Mouse (Mus musculus) CH12.LX (cell line): ENCODE measurements around the gene Uggt2. TPM values are rescaled to one million over a fixed set of nuclear protein-coding genes. Genes with fewer than 3 reads are reported as not detected.

Experiments used
- DNase-seq: peaks from one replicate; pipeline ENCODE4 v3.0.0-alpha.2; 2013; ENCODE audit errors: extremely low read depth
- H3K27ac ChIP-seq: 2 replicates; pipeline ENCODE4 v1.5.1; 2012; ENCODE audit warnings: low read depth, mild to moderate bottlenecking, control low read depth, moderate library complexity; ENCODE audit not compliant: insufficient read depth
- H3K27me3 ChIP-seq: replicated peaks from 2 replicates; pipeline ENCODE3; 2012; ENCODE audit warnings: inconsistent platforms
- H3K36me3 ChIP-seq, 2 experiments: replicated peaks in 1 of 2; 2 replicates each; pipeline versions ENCODE3 to v1.6.1; 2012; ENCODE audit warnings: inconsistent platforms in 1 of 2, low read length in 1 of 2, mild to moderate bottlenecking in 1 of 2, mixed read lengths in 1 of 2, moderate library complexity in 1 of 2; ENCODE audit not compliant: control insufficient read depth in 1 of 2, insufficient read depth in 1 of 2
- H3K4me1 ChIP-seq, 2 experiments: 2 replicates each; pipeline ENCODE4 v1.6.1; 2012; ENCODE audit warnings: inconsistent platforms in 1 of 2, moderate library complexity in 1 of 2; ENCODE audit not compliant: insufficient read depth in 2 of 2, control insufficient read depth in 1 of 2
- H3K4me2 ChIP-seq: 2 replicates; pipeline ENCODE4 v1.6.1; 2012; ENCODE audit warnings: low read depth, mild to moderate bottlenecking, control low read depth; ENCODE audit not compliant: poor library complexity, insufficient read depth, severe bottlenecking
- H3K4me3 ChIP-seq, 3 experiments: fragments of 150-350 bp in 1 of 3; sonication (generic) in 1 of 3; replicated peaks in 1 of 3; 2 replicates each; pipeline versions ENCODE3 to v1.5.1; 2011 to 2012; ENCODE audit warnings: low read depth in 2 of 3, low read length in 2 of 3, mild to moderate bottlenecking in 2 of 3, moderate library complexity in 2 of 3, control low read depth in 1 of 3, improper control_type of control experiment in 1 of 3, inconsistent platforms in 1 of 3, mixed read lengths in 1 of 3; ENCODE audit not compliant: poor library complexity in 1 of 3
- H3K79me2 ChIP-seq: replicated peaks from 2 replicates; pipeline ENCODE4 v1.6.1; 2012; ENCODE audit warnings: mild to moderate bottlenecking, moderate library complexity; ENCODE audit not compliant: control insufficient read depth, poor library complexity, insufficient read depth, severe bottlenecking; ENCODE audit errors: extremely low read depth
- H3K9ac ChIP-seq: 2 replicates; pipeline ENCODE4 v1.6.1; 2012; ENCODE audit warnings: low read depth, mild to moderate bottlenecking, control low read depth, moderate library complexity; ENCODE audit not compliant: insufficient read depth
- H3K9me3 ChIP-seq: replicated peaks from 2 replicates; pipeline ENCODE3; 2012; ENCODE audit warnings: low read length, inconsistent platforms, mixed read lengths
- BHLHE40 ChIP-seq: IDR thresholded peaks from 2 replicates; pipeline ENCODE4 v1.6.1; 2011; ENCODE audit warnings: mild to moderate bottlenecking, low read depth, low read length, improper control_type of control experiment
- CTCF ChIP-seq, 2 experiments: IDR thresholded peaks in 1 of 2; conservative IDR thresholded peaks in 1 of 2; 2 replicates each; pipeline ENCODE4 v1.5.1; 2011 to 2012; ENCODE audit warnings: low read depth in 2 of 2, low read length in 2 of 2, improper control_type of control experiment in 1 of 2, inconsistent platforms in 1 of 2, mild to moderate bottlenecking in 1 of 2, moderate library complexity in 1 of 2
- E2F4 ChIP-seq: IDR thresholded peaks from 2 replicates; pipeline ENCODE4 v1.6.1; 2011; ENCODE audit warnings: low read depth, low read length, improper control_type of control experiment; ENCODE audit not compliant: insufficient replicate concordance
- ELF1 ChIP-seq: IDR thresholded peaks from 2 replicates; pipeline ENCODE4 v1.6.1; 2014; ENCODE audit warnings: low read depth, mild to moderate bottlenecking, inconsistent platforms, low read length, improper control_type of control experiment
- NRF1 ChIP-seq: IDR thresholded peaks from 2 replicates; pipeline ENCODE4 v1.6.1; 2014; ENCODE audit warnings: low read depth, mild to moderate bottlenecking, inconsistent platforms, low read length, improper control_type of control experiment, moderate library complexity
- RAD21 ChIP-seq: IDR thresholded peaks from 2 replicates; pipeline ENCODE4 v1.6.1; 2011; ENCODE audit warnings: low read depth, mild to moderate bottlenecking, low read length, improper control_type of control experiment, moderate library complexity
- RCOR1 ChIP-seq: conservative IDR thresholded peaks from 2 replicates; pipeline ENCODE4 v1.6.1; 2012; ENCODE audit warnings: low read depth, mild to moderate bottlenecking, inconsistent platforms, low read length, improper control_type of control experiment
- SMC3 ChIP-seq: IDR thresholded peaks from 2 replicates; pipeline ENCODE4 v1.6.1; 2011; ENCODE audit warnings: low read depth, low read length, improper control_type of control experiment
- USF1 ChIP-seq: IDR thresholded peaks from 2 replicates; pipeline ENCODE4 v1.6.1; 2014; ENCODE audit warnings: low read depth, mild to moderate bottlenecking, inconsistent platforms, low read length, improper control_type of control experiment
- USF2 ChIP-seq: conservative IDR thresholded peaks from 2 replicates; pipeline ENCODE4 v1.6.1; 2011; ENCODE audit warnings: low read depth, low read length, improper control_type of control experiment
- dilution Hi-C: fragments of 300-500 bp; cut with MboI; formaldehyde crosslinking; loops from 2 replicates; pipeline ENCODE4 v1.14.3; 2020; ENCODE audit warnings: low sequenced_read_pairs; ENCODE audit not compliant: extremely low pct_unique_long_range_greater_than_20kb, extremely low pct_ligation_motif_present
- in situ Hi-C: fragments of 300-500 bp; cut with MboI; formaldehyde crosslinking; loops from 3 replicates; pipeline ENCODE4 v1.14.3; 2019; ENCODE audit warnings: low sequenced_read_pairs, low pct_ligation_motif_present, low pct_unique_long_range_greater_than_20kb, mixed read lengths
- polyA plus RNA-seq: library from polyadenylated mRNA; unstranded; fragments of >175 nt; gene quantifications from 2 replicates; pipeline ENCODE4 v1.2.1, GENCODE M21; 2012; ENCODE audit warnings: low read depth; ENCODE audit not compliant: insufficient read length
- total RNA-seq, 2 experiments: library from RNA; depleted of rRNA; stranded (reverse); fragments of 300-350 nt in 1 of 2; fragments of >200 nt in 1 of 2; gene quantifications; 2 replicates each; pipeline ENCODE4 v1.2.3; 2012 to 2014

The Uggt2 gene
- total and polyA plus RNA-seq, 3 experiments, result 0.42 to 1.2 (median 1.0) TPM

- TF ChIP-seq RAD21, result peak; percentile 86
Observed at GRCm38 (mm10) chr14:119027130-119027529, 72.1 kb downstream of the Uggt2 start (continued).

- no peaks in the 10 kb centered on the region for H3K79me2 ChIP-seq
- H3K4me2 ChIP-seq, result no peak overlapping the region
- no peak overlapping the region for H3K9ac ChIP-seq
- no peak overlapping the region for H3K27ac ChIP-seq
- TF ChIP-seq ELF1 (no peak), SMC3 (peak; percentile 34; the same call in 1 of the 2 replicates), CTCF (conservative IDR thresholded peaks at IDR 0.05 in 1 of 2, IDR thresholded peaks at IDR 0.05 in 1 of 2; ENCODE audit: low read depth in 2 of 2, low read length in 2 of 2) (peak; percentile 36 to 66; a peak in 3 of 4 replicates)
- no peaks in the 10 kb centered on the region for H3K9me3 ChIP-seq
- in situ Hi-C loops, result no loop called here
- H3K36me3 ChIP-seq, result no peaks in the 10 kb centered on the region
- H3K4me1 ChIP-seq, result no peaks in the 10 kb centered on the region
- dilution Hi-C loops, result no loop called here
- H3K27me3 ChIP-seq, result no peaks in the 10 kb centered on the region
- peak; percentile 64 for DNase-seq
- H3K4me3 ChIP-seq, result no peak overlapping the region
Observed at GRCm38 (mm10) chr14:119025889-119026288, 73.3 kb downstream of the Uggt2 start.

- dilution Hi-C loops (no loop called here), in situ Hi-C loops (no loop called here)
- 0 out of 4 replicates have a peak, but pooled peaks cover 0 to 9% of the 10 kb centered on the region in 2 experiments for H3K4me1 ChIP-seq
- H3K27me3 ChIP-seq, result peaks cover 13% of the 10 kb centered on the region
- H3K9ac ChIP-seq, result no peak overlapping the region
- no peaks in the 10 kb centered on the region for H3K36me3 ChIP-seq
- no peak overlapping the region for H3K4me3 ChIP-seq
- H3K4me2 ChIP-seq, result peak overlapping the region; percentile 57; the same call in 1 of the 2 replicates
- DNase-seq, result no peak
- H3K79me2 ChIP-seq, result no peaks in the 10 kb centered on the region
- no peak for TF ChIP-seq RCOR1
- TF ChIP-seq, all 38 proteins: peak for 0
- H3K27ac ChIP-seq, result no peak overlapping the region
- no peaks in the 10 kb centered on the region for H3K9me3 ChIP-seq
Observed at GRCm38 (mm10) chr14:119013549-119013948, 85.7 kb downstream of the Uggt2 start.

GRCm38 (mm10) chr14:119012607-119013431, 86.4 kb downstream of the Uggt2 start:
- dilution Hi-C loops, result no loop called here
- peak overlapping the region; percentile 43; the same call in 1 of the 2 replicates for H3K4me2 ChIP-seq

More at GRCm38 (mm10) chr14:119012607-119013431, 86.4 kb downstream of the Uggt2 start:
- H3K9me3 ChIP-seq, result no peaks in the 10 kb centered on the region
- TF ChIP-seq E2F4 (no peak), USF2 (no peak), USF1 (no peak), NRF1 (peak; percentile 91), BHLHE40 (no peak)
- no peaks in the 10 kb centered on the region for H3K36me3 ChIP-seq
- no peak overlapping the region for H3K27ac ChIP-seq
- peaks cover 0 to 9% of the 10 kb centered on the region in 2 experiments; a peak in 1 of 4 replicates for H3K4me1 ChIP-seq
- in situ Hi-C loops, result no loop called here
- H3K27me3 ChIP-seq, result peaks cover 13% of the 10 kb centered on the region
- peak; percentile 33 for DNase-seq
- no peak overlapping the region for H3K9ac ChIP-seq
- H3K4me3 ChIP-seq, result peak overlapping the region in 1 of 3 experiments; percentile 2
- H3K79me2 ChIP-seq, result no peaks in the 10 kb centered on the region
